Mouse (Mus musculus): ENCODE data around the gene Ncan. TPM values are rescaled to one million over a fixed set of nuclear protein-coding genes. Genes with fewer than 3 reads are reported as not detected.

Ncan gene
- polyA plus RNA-seq, 1 experiment from 2014 or later: 47.2 TPM

DNA sequence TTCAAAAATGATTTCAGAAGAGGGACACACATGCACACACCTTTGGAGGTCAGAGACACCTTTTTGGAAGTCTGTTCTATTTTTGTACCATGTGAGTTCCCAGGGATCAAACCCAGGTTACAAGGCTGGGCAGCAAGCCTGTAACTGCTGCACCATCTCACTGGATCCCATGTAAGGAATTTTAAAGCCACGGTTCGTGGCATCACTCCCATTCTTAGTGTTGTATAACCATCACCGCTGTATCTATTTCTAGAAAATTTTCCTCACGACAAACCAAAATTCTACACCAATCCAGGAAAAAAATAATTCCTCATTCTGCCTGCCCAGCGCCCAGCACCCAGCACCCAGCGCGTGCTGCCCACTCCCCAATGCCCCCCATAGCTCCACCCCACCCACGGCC, 21.4 kb downstream of the Ncan start:
- DNase-seq (ENCODE audit: low spot score, missing footprints) (no peak), ATAC-seq (ENCODE audit: low FRiP score) (no peak)
- Histone ChIP-seq H3K36me3 (ENCODE audit: control insufficient read depth, insufficient read depth, low read length) (peaks cover 16% of the 10 kb centered on the region), H3K9me3 (ENCODE audit: control insufficient read depth, low read length) (no peaks in the 10 kb centered on the region), H3K9ac (ENCODE audit: low read length) (no peak overlapping the region), H3K4me3 (ENCODE audit: low read depth, low read length) (no peak overlapping the region), H3K4me1 (ENCODE audit: control insufficient read depth, insufficient read depth, low read length) (no peaks in the 10 kb centered on the region), H3K4me2 (no peak overlapping the region), H3K27me3 (ENCODE audit: control insufficient read depth, insufficient read depth, low read length) (no peaks in the 10 kb centered on the region), H3K27ac (ENCODE audit: low read depth, low read length) (no peak overlapping the region)
- 73% methylated on average over 8 of the region's 8 CpGs for WGBS

DNA sequence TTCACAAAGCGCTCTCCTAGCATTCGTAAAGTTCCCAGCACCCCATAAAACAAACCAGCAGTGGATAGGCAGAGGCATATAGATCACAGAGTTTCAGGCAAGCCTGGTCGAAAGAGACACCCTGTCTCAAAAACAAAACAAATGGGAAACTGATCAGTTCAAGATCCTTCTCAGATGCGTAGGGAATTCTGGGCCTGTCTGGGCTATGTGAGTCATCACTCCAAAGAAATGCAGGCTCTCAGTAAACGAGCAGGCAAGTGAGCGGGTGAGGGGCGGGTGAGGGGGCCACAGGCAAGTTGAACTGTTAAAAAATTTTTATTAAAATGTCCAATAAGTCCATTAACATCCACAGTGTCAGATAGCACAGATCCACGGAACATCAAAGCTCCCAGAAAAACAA, 27.9 kb downstream of the Ncan start:
- Histone ChIP-seq H3K4me1 (ENCODE audit: control insufficient read depth, insufficient read depth, low read length) (peaks cover 11% of the 10 kb centered on the region), H3K9me3 (ENCODE audit: control insufficient read depth, low read length) (no peaks in the 10 kb centered on the region), H3K36me3 (ENCODE audit: control insufficient read depth, insufficient read depth, low read length) (peaks cover 7% of the 10 kb centered on the region), H3K27ac (ENCODE audit: low read depth, low read length) (no peak overlapping the region), H3K4me3 (ENCODE audit: low read depth, low read length) (no peak overlapping the region), H3K9ac (ENCODE audit: low read length) (no peak overlapping the region), H3K4me2 (no peak overlapping the region), H3K27me3 (ENCODE audit: control insufficient read depth, insufficient read depth, low read length) (peaks cover 19% of the 10 kb centered on the region)
- WGBS: 65% methylated on average over 8 of the region's 8 CpGs
- ATAC-seq (ENCODE audit: low FRiP score) (no peak), DNase-seq (ENCODE audit: low spot score, missing footprints) (no peak)

DNA sequence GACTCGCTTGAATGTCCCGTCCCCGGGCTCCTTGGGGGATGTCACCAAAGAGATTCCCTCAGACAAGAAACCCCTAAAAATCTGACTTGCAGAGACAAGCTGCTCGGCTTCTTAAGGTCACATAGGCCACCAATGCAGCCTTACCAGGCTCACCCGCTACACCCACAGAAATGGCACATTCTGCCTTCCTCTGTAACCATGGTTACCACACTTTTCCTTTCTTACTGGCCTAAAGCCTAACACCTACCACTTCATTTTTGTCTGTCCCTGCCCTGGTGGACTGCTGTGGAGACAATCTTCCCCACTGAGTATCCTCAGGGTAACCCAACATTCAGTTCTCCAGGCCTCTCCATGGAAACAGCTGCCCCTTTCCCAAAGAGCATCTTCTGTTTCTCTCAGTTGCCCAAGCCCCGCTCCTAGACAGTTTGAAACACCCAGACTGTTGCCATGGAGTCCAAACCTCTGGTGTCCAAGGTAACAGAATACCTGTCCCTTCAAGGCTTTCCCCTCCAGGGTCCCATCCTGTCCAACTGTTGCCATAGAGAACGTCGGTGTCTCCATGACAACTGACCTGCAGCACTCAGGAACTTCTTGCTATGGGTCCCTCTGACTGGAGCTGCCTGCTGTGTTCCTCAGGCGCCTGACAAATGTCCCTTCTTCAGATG, 31.2 kb downstream of the Ncan start:
- Histone ChIP-seq H3K4me1 (ENCODE audit: control insufficient read depth, insufficient read depth, low read length) (peaks cover 17% of the 10 kb centered on the region), H3K36me3 (ENCODE audit: control insufficient read depth, insufficient read depth, low read length) (no peaks in the 10 kb centered on the region), H3K9me3 (ENCODE audit: control insufficient read depth, low read length) (no peaks in the 10 kb centered on the region), H3K27me3 (ENCODE audit: control insufficient read depth, insufficient read depth, low read length) (peaks cover 52% of the 10 kb centered on the region), H3K4me3 (ENCODE audit: low read depth, low read length) (no peak overlapping the region), H3K9ac (ENCODE audit: low read length) (no peak overlapping the region), H3K27ac (ENCODE audit: low read depth, low read length) (no peak overlapping the region), H3K4me2 (no peak overlapping the region)
- WGBS: 46% methylated on average over 9 of the region's 9 CpGs
- ATAC-seq (ENCODE audit: low FRiP score): no peak
- no peak for DNase-seq (ENCODE audit: low spot score, missing footprints)

DNA sequence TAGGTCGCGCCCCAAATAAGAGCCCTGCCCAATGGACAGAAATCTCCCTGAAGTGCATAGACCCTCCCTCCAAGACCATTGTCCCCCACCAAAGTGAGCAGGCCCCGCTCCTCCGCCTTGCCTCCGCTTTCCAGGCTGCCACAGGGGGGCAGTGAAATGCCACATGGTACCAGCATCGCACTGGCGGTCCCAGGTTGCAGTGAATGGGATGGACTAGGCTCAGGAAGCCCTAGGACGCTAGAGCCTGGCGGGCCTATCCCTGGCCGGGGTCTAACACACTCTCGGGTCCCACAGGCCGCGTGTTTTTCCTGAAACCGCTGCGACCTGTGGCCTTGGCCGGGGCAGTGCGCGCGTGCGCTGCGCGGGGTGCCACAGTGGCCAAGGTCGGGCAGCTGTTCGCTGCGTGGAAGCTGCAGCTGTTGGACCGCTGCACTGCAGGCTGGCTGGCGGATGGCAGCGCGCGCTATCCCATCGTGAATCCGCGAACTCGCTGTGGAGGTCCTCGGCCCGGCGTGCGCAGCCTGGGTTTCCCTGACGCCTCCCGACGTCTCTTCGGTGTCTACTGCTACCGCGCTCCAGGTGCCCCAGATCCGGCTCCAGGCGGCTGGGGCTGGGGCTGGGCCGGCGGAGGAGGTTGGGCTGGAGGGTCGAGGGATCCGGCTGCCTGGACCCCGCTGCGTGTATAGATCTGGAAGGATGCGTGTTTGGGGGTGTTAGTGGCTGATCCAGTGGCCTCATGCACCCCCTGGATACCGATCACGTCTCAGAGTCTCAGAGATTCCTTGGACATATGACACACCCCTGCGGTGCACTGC, 32.6 kb downstream of the Ncan start:
- Histone ChIP-seq H3K27me3 (ENCODE audit: control insufficient read depth, insufficient read depth, low read length) (peaks cover 66% of the 10 kb centered on the region), H3K4me1 (ENCODE audit: control insufficient read depth, insufficient read depth, low read length) (peaks cover 27% of the 10 kb centered on the region), H3K27ac (ENCODE audit: low read depth, low read length) (no peak overlapping the region), H3K4me3 (ENCODE audit: low read depth, low read length) (peak overlapping the region; percentile 37), H3K36me3 (ENCODE audit: control insufficient read depth, insufficient read depth, low read length) (no peaks in the 10 kb centered on the region), H3K4me2 (peak overlapping the region; percentile 71), H3K9ac (ENCODE audit: low read length) (peak overlapping the region; percentile 40), H3K9me3 (ENCODE audit: control insufficient read depth, low read length) (no peaks in the 10 kb centered on the region)
- ATAC-seq (ENCODE audit: low FRiP score) (peak; percentile 64), DNase-seq (ENCODE audit: low spot score, missing footprints) (peak; percentile 96)
- WGBS: 4% methylated on average over 56 of the region's 56 CpGs

DNA sequence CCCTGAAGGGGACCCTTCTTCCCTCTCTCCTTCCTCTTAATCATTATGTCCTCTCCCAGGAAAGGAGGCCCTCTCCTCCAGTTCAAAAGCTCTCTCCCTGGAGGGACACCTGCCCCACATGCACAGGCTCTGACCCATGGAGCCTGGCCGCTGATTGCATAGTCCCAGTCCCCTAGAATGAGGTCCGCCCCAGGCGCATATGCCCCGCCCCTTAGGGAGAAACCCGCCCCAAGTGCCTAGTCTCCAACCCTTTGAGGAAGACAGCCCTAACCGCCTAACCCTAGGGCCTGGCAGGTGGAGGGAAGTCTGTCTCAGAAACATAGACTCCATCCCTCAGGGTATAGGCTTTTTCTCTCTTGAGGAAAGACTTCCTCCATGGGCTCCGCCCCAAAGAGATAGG, 33.4 kb downstream of the Ncan start:
- 7% methylated on average over 7 of the region's 7 CpGs for WGBS
- no peaks in the 10 kb centered on the region for H3K9me3 ChIP-seq (ENCODE audit: control insufficient read depth, low read length)
- H3K9ac ChIP-seq (ENCODE audit: low read length): no peak overlapping the region
- no peaks in the 10 kb centered on the region for H3K36me3 ChIP-seq (ENCODE audit: control insufficient read depth, insufficient read depth, low read length)
- no peak overlapping the region for H3K27ac ChIP-seq (ENCODE audit: low read depth, low read length)
- H3K4me2 ChIP-seq: no peak overlapping the region
- peaks cover 27% of the 10 kb centered on the region for H3K4me1 ChIP-seq (ENCODE audit: control insufficient read depth, insufficient read depth, low read length)
- peaks cover 73% of the 10 kb centered on the region for H3K27me3 ChIP-seq (ENCODE audit: control insufficient read depth, insufficient read depth, low read length)
- no peak for ATAC-seq (ENCODE audit: low FRiP score)
- peak; percentile 85 for DNase-seq (ENCODE audit: low spot score, missing footprints)
- no peak overlapping the region for H3K4me3 ChIP-seq (ENCODE audit: low read depth, low read length)

DNA sequence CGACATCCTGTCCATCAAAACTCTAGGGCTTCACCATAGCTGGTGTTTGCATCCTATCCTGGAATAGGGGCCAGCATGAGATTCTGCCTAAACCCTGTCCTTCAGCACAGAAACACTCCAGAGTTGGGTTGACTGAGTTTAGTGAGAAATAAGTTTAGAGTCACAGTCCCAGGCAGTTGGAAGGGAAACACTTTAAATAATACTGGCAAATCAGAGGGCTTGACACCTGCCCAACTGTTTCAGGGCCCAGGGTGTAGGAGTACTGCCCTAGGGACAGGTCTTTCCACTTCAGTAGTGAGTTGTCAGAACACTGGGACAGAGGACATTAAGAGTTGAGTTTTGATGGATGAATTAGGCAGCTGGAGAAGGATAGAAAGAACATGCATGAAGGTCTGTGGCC, 34.5 kb downstream of the Ncan start:
- peak; percentile 90 for DNase-seq (ENCODE audit: low spot score, missing footprints)
- H3K27me3 ChIP-seq (ENCODE audit: control insufficient read depth, insufficient read depth, low read length): peaks cover 75% of the 10 kb centered on the region
- no peaks in the 10 kb centered on the region for H3K36me3 ChIP-seq (ENCODE audit: control insufficient read depth, insufficient read depth, low read length)
- no peak overlapping the region for H3K9ac ChIP-seq (ENCODE audit: low read length)
- WGBS: 38% methylated on average over 1 of the region's 1 CpGs
- no peak overlapping the region for H3K4me2 ChIP-seq
- H3K4me1 ChIP-seq (ENCODE audit: control insufficient read depth, insufficient read depth, low read length): peaks cover 27% of the 10 kb centered on the region
- no peak for ATAC-seq (ENCODE audit: low FRiP score)
- no peak overlapping the region for H3K27ac ChIP-seq (ENCODE audit: low read depth, low read length)
- H3K4me3 ChIP-seq (ENCODE audit: low read depth, low read length): no peak overlapping the region
- no peaks in the 10 kb centered on the region for H3K9me3 ChIP-seq (ENCODE audit: control insufficient read depth, low read length)

DNA sequence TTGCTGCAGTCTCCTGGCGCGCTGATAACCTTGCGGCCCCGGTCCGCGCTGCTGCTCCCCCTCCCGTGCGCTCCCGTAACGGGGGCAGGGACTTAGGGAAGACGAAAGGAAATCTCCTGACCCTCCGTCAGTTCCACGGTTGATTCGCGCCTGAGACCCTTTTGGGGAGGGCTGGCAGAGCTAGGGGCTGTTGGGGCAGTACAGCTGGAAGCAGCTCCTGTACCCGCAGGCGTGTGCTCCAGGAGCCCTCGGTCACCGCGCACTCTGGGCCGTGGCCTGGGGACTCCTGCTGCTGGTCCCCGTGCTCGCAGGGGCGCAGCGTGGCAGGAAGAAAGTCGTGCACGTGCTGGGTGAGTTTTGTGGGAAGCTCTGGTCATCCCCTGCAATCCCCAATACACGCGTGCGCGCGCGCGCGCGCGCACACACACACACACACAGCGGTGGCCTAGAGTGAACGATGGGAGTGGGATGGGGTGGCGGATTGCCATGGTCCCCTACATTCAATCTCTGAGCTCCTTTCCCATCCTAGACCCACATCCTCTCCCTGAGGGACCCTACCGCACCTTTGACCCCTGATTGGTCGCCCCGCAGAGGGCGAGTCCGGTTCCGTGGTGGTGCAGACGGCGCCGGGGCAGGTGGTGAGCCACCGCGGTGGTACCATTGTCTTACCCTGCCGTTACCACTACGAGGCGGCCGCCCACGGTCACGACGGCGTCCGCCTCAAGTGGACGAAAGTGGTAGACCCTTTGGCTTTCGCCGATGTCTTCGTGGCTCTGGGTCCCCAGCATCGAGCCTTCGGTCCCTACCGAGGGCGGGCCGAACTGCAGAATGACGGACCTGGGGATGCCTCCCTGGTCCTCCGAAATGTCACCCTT, 36.2 kb downstream of the Ncan start:
- H3K4me3 ChIP-seq (ENCODE audit: low read depth, low read length): peak overlapping the region; percentile 33
- DNase-seq (ENCODE audit: low spot score, missing footprints) (peak; percentile 92), ATAC-seq (ENCODE audit: low FRiP score) (peak; percentile 28)
- peak overlapping the region; percentile 30; the same call in 1 of the 2 replicates for H3K9ac ChIP-seq (ENCODE audit: low read length)
- H3K4me2 ChIP-seq: peak overlapping the region; percentile 55
- H3K27me3 ChIP-seq (ENCODE audit: control insufficient read depth, insufficient read depth, low read length): peaks cover 72% of the 10 kb centered on the region
- H3K9me3 ChIP-seq (ENCODE audit: control insufficient read depth, low read length): no peaks in the 10 kb centered on the region
- H3K27ac ChIP-seq (ENCODE audit: low read depth, low read length): no peak overlapping the region
- 1% methylated on average over 70 of the region's 71 CpGs for WGBS
- H3K4me1 ChIP-seq (ENCODE audit: control insufficient read depth, insufficient read depth, low read length): peaks cover 22% of the 10 kb centered on the region
- no peaks in the 10 kb centered on the region for H3K36me3 ChIP-seq (ENCODE audit: control insufficient read depth, insufficient read depth, low read length)

DNA sequence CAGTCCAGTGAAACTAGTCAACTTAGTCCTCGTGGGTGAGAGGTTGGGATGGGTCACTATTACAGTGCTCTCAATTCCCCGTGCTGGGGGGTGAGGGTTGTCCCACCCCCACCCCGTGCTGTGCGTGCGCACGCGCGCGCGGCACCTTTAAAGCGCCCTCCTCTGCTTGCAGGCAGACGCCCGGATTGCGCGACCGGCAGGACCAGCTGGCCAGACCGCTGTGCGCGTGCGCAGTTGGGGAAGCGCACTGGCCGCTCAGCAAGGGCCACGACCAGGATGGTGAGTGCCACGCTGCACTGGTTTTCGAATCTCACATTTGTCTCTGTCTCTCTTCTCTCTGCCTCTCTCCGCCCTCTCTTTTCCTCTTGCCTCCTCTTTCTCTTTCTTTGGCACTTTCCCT, 37.4 kb downstream of the Ncan start, which contains the start of gene Hapln4:
Gene Hapln4 (plus strand): TSS at position 173 of the 400 bp plus-strand sequence.
- Histone ChIP-seq H3K4me1 (ENCODE audit: control insufficient read depth, insufficient read depth, low read length) (peaks cover 20% of the 10 kb centered on the region), H3K4me2 (peak within 1 kb of the TSS; percentile 55), H3K27me3 (ENCODE audit: control insufficient read depth, insufficient read depth, low read length) (peaks cover 61% of the 10 kb centered on the region), H3K9ac (ENCODE audit: low read length) (peak within 1 kb of the TSS; percentile 30; the same call in 1 of the 2 replicates), H3K9me3 (ENCODE audit: control insufficient read depth, low read length) (no peaks in the 10 kb centered on the region), H3K27ac (ENCODE audit: low read depth, low read length) (no peak within 1 kb of the TSS), H3K36me3 (ENCODE audit: control insufficient read depth, insufficient read depth, low read length) (no peaks in the 10 kb centered on the region), H3K4me3 (ENCODE audit: low read depth, low read length) (peak within 1 kb of the TSS; percentile 33)
- ATAC-seq (ENCODE audit: low FRiP score) (peak; percentile 31; the same call in 1 of the 2 replicates), DNase-seq (ENCODE audit: low spot score, missing footprints) (peak; percentile 94)
- WGBS: under 1% methylated on average over 26 of the region's 26 CpGs

Data from midbrain, embryonic 11.5 days (tissue).